Mouse (Mus musculus) C2C12 (cell line): ENCODE data around the gene 0610040J01Rik. TPM values are rescaled to one million over a fixed set of nuclear protein-coding genes. Genes with fewer than 3 reads are reported as not detected.

Experiments
- H3K27me3 ChIP-seq: one replicate; pipeline ENCODE4 v1.6.1; 2011; ENCODE audit not compliant: control insufficient read depth, insufficient read depth, insufficient read length
- H3K36me3 ChIP-seq: one replicate; pipeline ENCODE4 v1.6.1; 2011; ENCODE audit not compliant: control insufficient read depth, insufficient read depth
- H3K4me3 ChIP-seq: one replicate; pipeline ENCODE4 v1.5.1; 2011; ENCODE audit warnings: mild to moderate bottlenecking, control low read depth; ENCODE audit not compliant: poor library complexity, insufficient read depth, severe bottlenecking
- H3K79me2 ChIP-seq: one replicate; pipeline ENCODE4 v1.6.1; 2011; ENCODE audit not compliant: control insufficient read depth, insufficient read depth
- H3K79me3 ChIP-seq: one replicate; pipeline ENCODE4 v1.6.1; 2011; ENCODE audit warnings: low read depth, control low read depth
- H3ac ChIP-seq: one replicate; pipeline ENCODE3; 2011; ENCODE audit warnings: low read depth; ENCODE audit not compliant: control insufficient read depth, insufficient read length
- CEBPB ChIP-seq: IDR thresholded peaks from one replicate; pipeline ENCODE4 v1.6.1; 2011; ENCODE audit warnings: low read depth, mild to moderate bottlenecking, control low read depth, moderate library complexity
- CTCF ChIP-seq: IDR thresholded peaks from one replicate; pipeline ENCODE4 v1.5.1; 2011; ENCODE audit not compliant: control insufficient read depth, insufficient read depth, insufficient read length
- FOSL1 ChIP-seq: IDR thresholded peaks from one replicate; pipeline ENCODE4 v1.8.0; 2011; ENCODE audit warnings: mild to moderate bottlenecking, low read length; ENCODE audit not compliant: poor library complexity, insufficient read depth, severe bottlenecking
- MAX ChIP-seq: IDR thresholded peaks from one replicate; pipeline ENCODE4 v1.6.1; 2011; ENCODE audit warnings: mild to moderate bottlenecking, control low read depth
- MYOD1 ChIP-seq: IDR thresholded peaks from one replicate; pipeline ENCODE4 v1.6.1; 2011; ENCODE audit warnings: low read depth; ENCODE audit not compliant: control insufficient read depth, insufficient read length
- MYOG ChIP-seq: IDR thresholded peaks from one replicate; pipeline ENCODE4 v1.6.1; 2011; ENCODE audit not compliant: control insufficient read depth, insufficient read length; ENCODE audit errors: extremely low read depth
- USF1 ChIP-seq: IDR thresholded peaks from one replicate; pipeline ENCODE4 v1.6.1; 2011; ENCODE audit warnings: low read depth, mild to moderate bottlenecking, control low read depth, moderate library complexity
- polyA plus RNA-seq: library from polyadenylated mRNA; unstranded; fragments of >200 nt; fragmentation: generic; extraction: Trizol; gene quantifications from one replicate; pipeline ENCODE4 v1.2.1, GENCODE M21; 2012; ENCODE audit warnings: missing spikeins

0610040J01Rik gene
- polyA plus RNA-seq, 1 experiment: 0.02 TPM

GRCm38 (mm10) chr5:63834435-63834834, 22.3 kb downstream of the 0610040J01Rik start:
- Histone ChIP-seq H3K79me3 (no peaks in the 10 kb centered on the region), H3K4me3 (no peak overlapping the region), H3ac (no peak overlapping the region), H3K27me3 (no peaks in the 10 kb centered on the region), H3K79me2 (no peaks in the 10 kb centered on the region), H3K36me3 (no peaks in the 10 kb centered on the region)
- TF ChIP-seq FOSL1 (no peak), MYOD1 (no peak), USF1 (no peak), CTCF (no peak), CEBPB (no peak), MYOG (no peak), MAX (no peak)

- Histone ChIP-seq H3ac (no peak overlapping the region), H3K36me3 (no peaks in the 10 kb centered on the region), H3K27me3 (peaks cover 3% of the 10 kb centered on the region), H3K79me2 (no peaks in the 10 kb centered on the region), H3K79me3 (no peaks in the 10 kb centered on the region), H3K4me3 (no peak overlapping the region)
- TF ChIP-seq CTCF (no peak), MYOD1 (no peak), MAX (no peak), CEBPB (no peak), FOSL1 (no peak)
Observed at GRCm38 (mm10) chr5:63837115-63837514, 25.0 kb downstream of the 0610040J01Rik start.

GRCm38 (mm10) chr5:63837851-63838250, 25.7 kb downstream of the 0610040J01Rik start:
- Histone ChIP-seq H3ac (no peak overlapping the region), H3K27me3 (peaks cover 3% of the 10 kb centered on the region), H3K36me3 (no peaks in the 10 kb centered on the region), H3K79me3 (no peaks in the 10 kb centered on the region), H3K79me2 (no peaks in the 10 kb centered on the region), H3K4me3 (no peak overlapping the region)
- TF ChIP-seq MYOG (no peak), CTCF (no peak), FOSL1 (no peak), MYOD1 (no peak), MAX (no peak), USF1 (no peak), CEBPB (no peak)

GRCm38 (mm10) chr5:63839801-63840416, 27.7 kb downstream of the 0610040J01Rik start:
- Histone ChIP-seq H3K79me2 (no peaks in the 10 kb centered on the region), H3K36me3 (no peaks in the 10 kb centered on the region), H3K27me3 (peaks cover 3% of the 10 kb centered on the region), H3ac (no peak overlapping the region), H3K4me3 (no peak overlapping the region), H3K79me3 (no peaks in the 10 kb centered on the region)
- TF ChIP-seq FOSL1 (no peak), MAX (no peak), CTCF (no peak), MYOD1 (no peak), USF1 (no peak), MYOG (no peak), CEBPB (no peak)

GRCm38 (mm10) chr5:63847080-63847479, 34.9 kb downstream of the 0610040J01Rik start:
- Histone ChIP-seq H3K4me3 (no peak overlapping the region), H3ac (no peak overlapping the region), H3K79me3 (no peaks in the 10 kb centered on the region), H3K79me2 (no peaks in the 10 kb centered on the region), H3K36me3 (no peaks in the 10 kb centered on the region), H3K27me3 (no peaks in the 10 kb centered on the region)
- no peak for TF ChIP-seq MYOD1
- TF ChIP-seq FOSL1: no peak
- TF ChIP-seq MAX: no peak
- TF ChIP-seq CTCF: no peak
- no peak for TF ChIP-seq USF1
- no peak for TF ChIP-seq CEBPB
- no peak for TF ChIP-seq MYOG
